Mouse (Mus musculus) urinary bladder, postnatal 10 days (tissue): ENCODE data around the gene Zfpm1.

Source experiments
- DNase-seq: peaks from one replicate; pipeline ENCODE4 v3.0.0; 2022; ENCODE audit warnings: low spot score

Gene Zfpm1

DNA sequence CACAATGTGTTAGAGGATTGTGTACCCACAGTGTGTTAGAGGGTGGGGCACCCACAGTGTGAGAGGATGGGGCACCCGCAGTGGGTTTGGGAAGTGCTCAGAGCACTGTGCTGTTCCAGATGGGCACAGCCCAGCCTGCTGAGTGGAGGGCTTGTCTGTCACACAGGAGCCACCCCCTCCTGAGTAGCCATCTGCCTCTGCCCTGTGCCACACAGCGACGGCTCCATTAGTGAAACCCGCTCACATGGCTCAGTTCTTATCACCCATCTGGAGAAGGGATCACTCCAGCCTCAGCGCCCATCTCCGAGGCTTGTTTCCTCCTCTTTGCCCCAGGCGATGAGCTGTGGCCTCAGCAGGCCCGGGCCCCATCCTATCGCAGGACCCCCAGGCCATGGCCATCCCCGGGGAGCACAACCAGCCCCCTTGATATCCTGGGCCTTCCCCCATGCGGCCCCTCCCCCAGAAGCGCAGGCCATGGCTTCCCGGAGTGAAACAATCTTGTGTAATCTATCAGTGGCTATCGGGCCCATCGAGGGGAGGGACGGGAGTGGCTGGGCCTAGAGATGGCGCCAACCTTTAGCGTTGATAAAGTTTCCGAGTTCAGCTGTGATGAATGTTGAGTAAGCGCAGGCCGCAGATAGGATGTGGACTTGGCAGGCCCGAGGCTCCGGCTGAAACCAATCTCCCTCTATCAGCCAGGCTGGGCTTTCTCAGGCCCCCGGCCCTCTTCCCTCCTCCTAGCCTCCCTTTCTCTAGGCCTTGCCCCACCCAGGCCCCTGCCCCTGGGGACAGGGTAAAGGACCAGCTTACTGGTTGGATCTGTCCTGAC lies 14.4 kb downstream of the Zfpm1 start:
- DNase-seq: no peak

GRCm38 (mm10) chr8:122299581-122300254 lies 17.8 kb downstream of the Zfpm1 start:
- DNase-seq: no peak

DNA sequence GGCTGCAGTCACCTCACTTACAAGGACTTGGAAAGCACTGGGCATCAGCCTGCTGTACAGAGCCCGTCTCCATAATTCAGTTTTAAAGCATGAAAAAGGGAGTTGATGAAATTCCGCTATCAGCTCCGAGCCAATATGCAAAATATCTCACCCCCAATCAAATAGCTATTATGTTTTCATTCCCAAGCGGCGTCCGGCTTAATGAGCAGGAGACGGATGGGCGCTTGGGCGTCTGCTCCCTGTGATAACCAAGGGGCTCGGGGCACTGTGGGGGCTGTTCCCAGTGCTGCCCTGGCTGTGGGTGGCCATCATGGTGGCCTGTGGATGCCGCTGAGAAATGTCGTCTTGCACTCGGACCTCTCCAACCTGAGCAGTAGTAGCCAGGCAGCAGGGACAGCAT lies 19.1 kb downstream of the Zfpm1 start:
- no peak for DNase-seq

- DNase-seq: no peak
Measured at GRCm38 (mm10) chr8:122301866-122302265, 19.9 kb downstream of the Zfpm1 start.

- no peak for DNase-seq
Measured at GRCm38 (mm10) chr8:122303451-122303850, 21.5 kb downstream of the Zfpm1 start.

DNA sequence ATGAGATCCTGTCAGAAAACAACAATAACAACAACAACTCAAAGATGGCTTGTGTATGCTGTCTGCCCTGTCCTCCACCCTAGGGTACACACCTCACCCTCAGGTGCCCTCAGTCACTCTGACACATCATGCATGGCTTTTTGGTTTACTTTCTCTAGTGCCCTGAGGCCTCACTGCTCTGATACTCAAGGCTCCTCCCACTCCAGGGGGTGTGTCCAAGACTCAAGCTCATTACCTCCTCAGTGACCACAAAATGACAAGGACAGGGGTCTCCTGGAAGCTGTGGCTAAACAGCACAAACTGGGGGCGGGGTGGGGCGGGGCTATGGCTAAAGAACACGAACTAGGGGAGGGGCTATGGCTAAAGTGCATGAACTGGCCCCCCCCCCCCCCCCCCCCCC lies 22.1 kb downstream of the Zfpm1 start:
- DNase-seq: no peak

DNA sequence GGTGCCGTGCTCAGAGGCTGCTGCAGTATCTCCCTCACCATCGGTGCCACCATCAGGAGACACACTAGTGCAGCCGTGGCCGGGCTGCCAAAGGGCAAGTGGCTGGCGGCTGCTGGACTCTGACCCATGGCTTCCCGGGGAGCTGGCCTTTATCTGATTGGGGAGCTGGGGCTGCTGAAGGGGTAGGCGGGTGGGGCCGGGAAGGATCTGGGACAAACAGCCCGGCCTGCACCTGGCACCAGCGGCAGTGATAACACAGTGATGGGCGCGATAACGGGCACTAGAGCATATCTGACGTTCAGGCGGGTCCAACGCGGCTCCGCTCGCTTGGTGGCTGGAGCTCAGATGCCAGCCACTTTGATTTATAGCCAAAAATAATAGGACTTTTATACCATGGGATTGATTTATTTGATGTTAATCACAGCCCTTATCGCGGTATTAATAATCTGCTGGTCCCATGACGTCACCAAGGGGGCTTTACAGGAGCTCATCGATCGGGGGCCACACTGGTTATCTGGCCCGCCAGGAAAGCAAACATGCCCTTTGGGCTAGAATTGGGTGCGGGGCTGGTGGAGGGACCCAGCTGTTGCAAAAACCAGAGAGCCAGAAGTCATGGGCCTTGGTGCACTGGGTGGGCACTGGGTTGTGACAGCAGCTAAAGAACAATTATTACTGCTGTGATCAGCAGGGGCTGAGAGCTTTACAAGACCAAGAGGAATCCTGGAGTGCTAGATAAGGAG lies 24.9 kb downstream of the Zfpm1 start:
- no peak for DNase-seq

GRCm38 (mm10) chr8:122307836-122308235 lies 25.9 kb downstream of the Zfpm1 start:
- no peak for DNase-seq

DNA sequence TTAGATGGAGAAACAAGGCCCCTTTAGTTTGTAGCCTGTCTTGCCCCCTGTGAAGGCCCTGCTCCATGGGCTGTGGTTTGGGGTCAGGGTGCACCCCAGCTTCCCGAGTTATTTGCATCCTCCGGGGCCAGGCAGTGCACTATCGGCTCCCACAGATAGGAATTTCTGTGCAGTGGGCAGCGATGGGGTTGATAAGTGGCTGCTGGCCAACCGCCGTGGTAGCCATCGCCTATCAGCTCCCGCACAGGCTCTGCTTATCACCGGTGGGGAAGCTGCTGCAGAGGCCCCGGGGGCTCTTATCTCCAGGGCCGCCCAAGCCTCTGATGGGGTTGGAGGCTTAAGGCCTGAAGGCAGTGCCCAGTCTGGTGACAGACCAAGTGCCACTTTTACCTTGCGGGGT lies 27.3 kb downstream of the Zfpm1 start:
- no peak for DNase-seq

- no peak for DNase-seq
Measured at GRCm38 (mm10) chr8:122311115-122311514, 29.2 kb downstream of the Zfpm1 start.

- DNase-seq: no peak
Measured at GRCm38 (mm10) chr8:122312553-122312952, 30.6 kb downstream of the Zfpm1 start.

GRCm38 (mm10) chr8:122313310-122313709 lies 31.4 kb downstream of the Zfpm1 start:
- DNase-seq: no peak

DNA sequence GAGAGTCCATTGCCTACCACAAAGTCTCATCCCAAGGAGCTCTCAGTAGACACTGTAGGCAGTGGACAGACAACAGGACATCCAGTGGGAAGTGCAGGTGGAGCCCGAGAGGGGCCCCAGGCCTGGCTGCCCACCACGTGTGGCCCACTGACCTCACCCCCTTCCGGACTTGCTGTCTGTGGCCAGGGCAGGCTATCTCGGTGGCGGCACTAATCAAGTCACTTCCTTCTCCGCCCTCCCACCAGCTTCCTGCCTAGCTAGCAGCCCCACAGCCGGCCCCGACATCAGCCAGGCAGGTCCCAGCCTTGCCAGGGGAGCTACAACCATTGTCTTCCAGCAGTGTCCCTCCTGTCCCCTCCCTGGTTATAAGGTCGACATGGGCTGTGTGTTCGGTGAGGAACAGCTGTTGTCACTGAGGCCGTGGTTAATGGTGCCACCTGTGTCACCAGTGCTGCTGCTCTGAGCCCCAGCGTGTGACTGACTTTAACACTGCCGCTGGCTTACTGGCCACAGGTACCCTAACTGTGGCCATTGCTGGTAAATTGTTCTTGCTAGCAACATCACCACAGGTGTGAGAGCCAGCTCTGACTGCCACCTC lies 33.1 kb downstream of the Zfpm1 start:
- no peak for DNase-seq

DNA sequence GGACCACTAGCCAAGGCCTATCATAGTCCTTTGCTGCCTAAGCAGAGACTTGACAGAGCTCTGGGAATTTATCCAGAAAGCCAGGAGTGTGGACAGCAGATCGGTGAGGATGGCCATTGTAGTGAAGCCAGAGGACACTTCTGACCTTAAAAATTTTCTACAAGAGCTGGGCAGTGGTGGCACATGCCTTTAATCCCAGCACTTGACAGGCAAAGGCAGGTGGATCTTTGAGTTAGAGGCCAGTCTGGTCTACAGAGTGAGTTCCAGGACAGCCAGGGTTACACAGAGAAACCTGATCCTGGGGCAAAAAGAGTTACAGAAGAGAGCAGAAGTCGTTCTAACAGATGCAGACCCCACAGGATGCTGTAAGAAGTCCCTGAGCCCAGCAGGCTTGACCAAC lies 34.5 kb downstream of the Zfpm1 start:
- DNase-seq: no peak

- no peak for DNase-seq
Measured at GRCm38 (mm10) chr8:122317918-122318475, 36.1 kb downstream of the Zfpm1 start.

GRCm38 (mm10) chr8:122319045-122319707 lies 37.2 kb downstream of the Zfpm1 start:
- DNase-seq: no peak

DNA sequence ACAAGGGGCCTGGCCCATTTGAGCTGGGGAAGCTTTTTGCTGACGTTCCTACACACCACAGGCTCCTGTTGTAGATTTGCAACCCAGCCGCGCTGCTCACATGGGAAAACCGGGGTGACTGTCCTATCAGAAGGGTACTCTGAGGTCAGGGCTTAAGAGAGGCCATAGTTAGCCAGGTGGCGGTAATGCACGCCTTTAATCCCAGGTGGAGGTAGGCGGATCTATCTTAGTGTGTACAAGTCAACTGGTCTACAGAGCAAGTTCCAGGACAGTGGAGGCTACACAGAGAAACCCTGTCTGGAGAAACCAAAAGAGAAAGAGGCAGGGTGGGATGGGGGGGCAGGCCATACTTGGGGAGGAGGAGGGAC lies 37.8 kb downstream of the Zfpm1 start:
- DNase-seq: no peak

GRCm38 (mm10) chr8:122320541-122320940 lies 38.6 kb downstream of the Zfpm1 start:
- no peak for DNase-seq

DNA sequence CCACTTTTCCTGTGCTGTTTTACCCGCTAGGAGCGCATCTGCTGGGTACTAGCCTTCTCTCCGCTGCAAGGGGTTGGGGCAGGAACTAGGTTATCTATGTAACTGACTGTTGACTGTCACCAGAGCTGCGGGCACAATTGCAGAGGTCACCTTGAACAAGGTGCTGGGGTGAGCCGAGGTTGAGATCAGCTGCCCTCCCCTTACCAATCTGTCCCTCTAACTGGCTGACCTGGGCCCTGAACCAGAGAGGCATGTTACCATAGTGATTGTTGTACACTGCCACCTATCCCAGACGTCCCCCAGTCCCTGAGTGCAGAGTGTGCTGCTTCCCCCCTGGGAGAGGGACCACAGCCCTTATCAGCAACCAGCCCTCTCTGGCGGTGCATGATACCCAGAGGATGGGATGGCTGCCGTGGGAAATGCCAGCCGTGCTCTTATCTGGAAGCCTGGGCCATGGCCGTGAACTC lies 39.5 kb downstream of the Zfpm1 start:
- no peak for DNase-seq

DNA sequence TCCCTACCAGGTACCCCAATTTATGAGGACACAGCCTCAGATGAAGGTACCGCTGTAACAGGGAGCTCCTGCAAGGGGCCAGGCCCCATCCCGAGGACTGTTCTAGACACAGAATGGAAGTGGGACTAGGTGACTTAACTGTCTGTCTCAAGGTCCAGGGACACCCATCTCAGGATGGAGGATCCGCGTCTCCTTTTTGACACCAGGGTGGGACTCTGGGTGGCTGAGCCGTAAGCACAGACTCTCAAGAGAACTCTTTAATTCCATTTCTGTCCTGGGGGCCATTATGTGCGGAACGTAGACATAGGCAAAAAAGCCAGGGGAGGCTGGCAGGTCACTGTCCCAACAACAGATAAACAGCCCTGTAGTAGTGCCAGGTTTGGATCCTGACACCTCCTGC lies 40.2 kb downstream of the Zfpm1 start:
- DNase-seq: no peak

DNA sequence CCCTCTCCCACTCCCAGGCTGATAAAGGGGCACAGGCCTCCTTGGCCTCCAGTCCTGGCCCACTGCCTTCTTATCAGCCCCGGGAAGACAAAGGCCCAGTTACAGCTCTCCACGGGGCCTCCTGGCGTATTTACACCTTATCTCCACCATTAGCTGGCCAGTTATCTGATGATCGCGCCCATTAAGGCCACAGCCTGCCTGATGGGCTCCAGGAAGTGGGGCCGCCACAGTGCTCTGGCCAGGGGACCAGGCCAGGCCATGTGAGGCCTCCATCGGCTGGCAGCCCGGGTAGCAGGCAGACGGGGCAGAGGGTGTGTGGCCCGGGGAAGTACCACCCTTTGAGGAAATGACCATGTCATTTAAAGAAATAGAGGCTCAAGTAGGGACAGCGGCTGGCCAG lies 40.9 kb downstream of the Zfpm1 start:
- DNase-seq: no peak
